Mouse (Mus musculus): ENCODE results near the gene Crmp1. TPM values are rescaled to one million over a fixed set of nuclear protein-coding genes. Genes with fewer than 3 reads are reported as not detected.

The Crmp1 gene
- polyA plus RNA-seq (2012; rRNA removed; ENCODE audit: low replicate concordance): 0.95 and 1.4 TPM in 2 replicates

DNA sequence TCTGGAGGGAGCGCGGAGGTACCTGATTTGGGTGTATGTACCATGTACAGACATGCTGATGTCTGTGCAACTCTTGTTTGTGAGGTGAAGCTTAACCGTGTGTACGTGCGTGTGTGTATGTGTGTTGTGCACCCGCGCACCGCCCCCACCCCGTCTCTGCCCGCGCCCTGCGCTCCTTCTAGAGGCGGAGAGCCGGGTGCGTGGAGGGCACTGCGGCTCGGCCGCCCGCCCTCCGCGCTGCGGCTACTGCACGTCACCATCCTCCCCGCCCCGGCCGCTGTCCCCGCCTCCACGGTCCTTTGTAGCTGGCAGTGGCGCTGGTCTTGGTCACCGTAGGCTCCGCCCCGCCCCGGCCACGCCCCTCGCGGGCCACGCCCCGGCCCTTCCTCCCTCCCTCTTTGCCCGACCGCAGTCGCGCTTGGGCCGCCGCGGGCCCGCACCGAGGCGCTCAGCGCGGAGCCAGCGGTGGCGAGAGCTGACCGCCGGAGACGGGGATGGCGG, at the start of gene Crmp1:
Gene Crmp1, plus strand, starts transcription at position 290 of the 501 bp plus-strand sequence.

DNA sequence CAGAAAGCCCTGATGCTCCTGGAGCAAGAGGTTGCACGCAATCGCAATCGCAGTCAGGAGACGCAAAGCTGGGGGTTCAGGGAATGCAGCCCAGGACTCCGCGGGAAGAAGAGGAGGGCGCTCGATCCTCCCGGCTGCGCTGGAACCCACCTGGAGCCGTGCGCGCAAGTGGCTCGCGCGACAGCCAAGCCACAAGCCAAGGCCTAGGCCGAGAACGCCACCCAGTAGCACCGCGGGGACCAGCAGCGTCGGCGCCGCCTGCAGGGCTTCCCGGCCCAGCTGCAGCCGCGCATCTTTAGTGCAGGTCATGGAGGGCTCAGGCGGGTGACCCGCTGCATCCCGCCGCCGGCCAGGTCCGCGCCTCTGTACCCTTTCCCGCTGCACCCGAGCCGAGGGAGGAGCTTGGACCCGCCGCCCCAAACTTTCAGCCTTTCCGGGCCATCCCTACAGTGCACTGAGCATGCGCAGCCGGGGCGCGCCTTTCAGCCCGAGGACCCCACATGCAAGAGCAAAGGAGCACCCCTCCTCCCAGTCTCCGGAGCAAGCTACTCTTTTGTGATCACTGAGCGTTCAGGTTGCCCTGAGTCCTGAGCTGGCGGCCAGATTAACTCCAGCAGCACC, 94.9 kb downstream of the Crmp1 start, which contains the start of gene Evc:
Gene Evc, minus strand, starts transcription at position 410 of the 621 bp plus-strand sequence.

GRCm38 (mm10) chr5:37338288-37338687, 96.5 kb downstream of the Crmp1 start, which contains the start of gene Evc2:
Gene Evc2 (plus strand): TSS chr5:37338499.

Other genes starting within 250 kb of the Crmp1 start
- gene Gm1043, start 156.6 kb upstream of the Crmp1 start, polyA plus RNA-seq (2012; rRNA removed; ENCODE audit: low replicate concordance): 0.96 and 1.7 TPM in 2 replicates
- 11.7 and 22.9 TPM in 2 replicates for gene Evc, start 95.0 kb downstream of the Crmp1 start, polyA plus RNA-seq (2012; rRNA removed; ENCODE audit: low replicate concordance)
- 17.3 and 32.6 TPM in 2 replicates for gene Evc2, start 96.6 kb downstream of the Crmp1 start, polyA plus RNA-seq (2012; rRNA removed; ENCODE audit: low replicate concordance)

Measured in mammary gland, adult 2 months (tissue).